Mouse (Mus musculus): ENCODE results near the gene Cnih2. TPM values are rescaled to one million over a fixed set of nuclear protein-coding genes. Genes with fewer than 3 reads are reported as not detected.

Gene Cnih2
- polyA plus RNA-seq, 1 experiment from 2014 or later = 7.4 TPM

Other genes starting within 250 kb of the Cnih2 start
- gene Ctsf, start 243.4 kb downstream of the Cnih2 start, polyA plus RNA-seq (2015; fragmentation: Nextera tagmentation; extraction: Ambion mirVana) = 28.4 and 34.1 TPM in 2 replicates
- gene Actn3, start 220.6 kb downstream of the Cnih2 start, polyA plus RNA-seq (2015; fragmentation: Nextera tagmentation; extraction: Ambion mirVana) = 5.3 and 8.9 TPM in 2 replicates
- 11.6 and 12.5 TPM in 2 replicates for gene Zdhhc24, start 219.9 kb downstream of the Cnih2 start, polyA plus RNA-seq (2015; fragmentation: Nextera tagmentation; extraction: Ambion mirVana)
- gene Bbs1, start 191.9 kb downstream of the Cnih2 start, polyA plus RNA-seq (2015; fragmentation: Nextera tagmentation; extraction: Ambion mirVana) = 2.8 and 3.6 TPM in 2 replicates
- 119 and 134 TPM in 2 replicates for gene Dpp3, start 170.2 kb downstream of the Cnih2 start, polyA plus RNA-seq (2015; fragmentation: Nextera tagmentation; extraction: Ambion mirVana)
- gene Peli3, start 155.4 kb downstream of the Cnih2 start, polyA plus RNA-seq (2015; fragmentation: Nextera tagmentation; extraction: Ambion mirVana) = 1.8 and 1.9 TPM in 2 replicates
- 79.6 and 80.5 TPM in 2 replicates for gene Mrpl11, start 136.4 kb downstream of the Cnih2 start, polyA plus RNA-seq (2015; fragmentation: Nextera tagmentation; extraction: Ambion mirVana)
- gene Npas4, start 108.2 kb downstream of the Cnih2 start, polyA plus RNA-seq (2015; fragmentation: Nextera tagmentation; extraction: Ambion mirVana) = 0.23 and 0.34 TPM in 2 replicates
- gene Slc29a2, start 74.7 kb downstream of the Cnih2 start, polyA plus RNA-seq (2015; fragmentation: Nextera tagmentation; extraction: Ambion mirVana) = 3.1 and 3.3 TPM in 2 replicates
- 41.8 and 44.1 TPM in 2 replicates for gene B4gat1, start 59.7 kb downstream of the Cnih2 start, polyA plus RNA-seq (2015; fragmentation: Nextera tagmentation; extraction: Ambion mirVana)
- gene AC124502.3, start 59.6 kb downstream of the Cnih2 start, polyA plus RNA-seq (2015; fragmentation: Nextera tagmentation; extraction: Ambion mirVana) = 0.99 and 1.3 TPM in 2 replicates
- gene Brms1, start 57.2 kb downstream of the Cnih2 start, polyA plus RNA-seq (2015; fragmentation: Nextera tagmentation; extraction: Ambion mirVana) = 39.8 and 43.9 TPM in 2 replicates
- 4.5 and 4.9 TPM in 2 replicates for gene Rin1, start 48.0 kb downstream of the Cnih2 start, polyA plus RNA-seq (2015; fragmentation: Nextera tagmentation; extraction: Ambion mirVana)
- gene Cd248, start 30.4 kb downstream of the Cnih2 start, polyA plus RNA-seq (2015; fragmentation: Nextera tagmentation; extraction: Ambion mirVana) = 69.8 and 76.9 TPM in 2 replicates
- 4.9 and 6.8 TPM in 2 replicates for gene Tmem151a, start 13.0 kb downstream of the Cnih2 start, polyA plus RNA-seq (2015; fragmentation: Nextera tagmentation; extraction: Ambion mirVana)
- gene Yif1a, start 10.0 kb downstream of the Cnih2 start, polyA plus RNA-seq (2015; fragmentation: Nextera tagmentation; extraction: Ambion mirVana) = 110 and 123 TPM in 2 replicates
- gene Rab1b, start 8.6 kb upstream of the Cnih2 start, polyA plus RNA-seq (2015; fragmentation: Nextera tagmentation; extraction: Ambion mirVana) = 240 and 242 TPM in 2 replicates
- 13.6 TPM in 2 replicates for gene Klc2, start 20.0 kb upstream of the Cnih2 start, polyA plus RNA-seq (2015; fragmentation: Nextera tagmentation; extraction: Ambion mirVana)
- gene Pacs1, start 174.6 kb upstream of the Cnih2 start, polyA plus RNA-seq (2015; fragmentation: Nextera tagmentation; extraction: Ambion mirVana) = 13.0 and 13.5 TPM in 2 replicates
- 253 and 275 TPM in 2 replicates for gene Sf3b2, start 196.9 kb upstream of the Cnih2 start, polyA plus RNA-seq (2015; fragmentation: Nextera tagmentation; extraction: Ambion mirVana)
- gene Gal3st3, start 199.8 kb upstream of the Cnih2 start, polyA plus RNA-seq (2015; fragmentation: Nextera tagmentation; extraction: Ambion mirVana) = 1.7 and 2.1 TPM in 2 replicates
- not detected in 2 replicates for gene Catsper1, start 237.2 kb upstream of the Cnih2 start, polyA plus RNA-seq (2015; fragmentation: Nextera tagmentation; extraction: Ambion mirVana)